Mouse (Mus musculus): Measurements from ENCODE around the gene Msx1.

Gene Msx1

GRCm38 (mm10) chr5:37826706-37827625 is 2.6 kb upstream of the Msx1 start:
- in situ Hi-C loops (cut with MboI, MseI): no loop called here

DNA sequence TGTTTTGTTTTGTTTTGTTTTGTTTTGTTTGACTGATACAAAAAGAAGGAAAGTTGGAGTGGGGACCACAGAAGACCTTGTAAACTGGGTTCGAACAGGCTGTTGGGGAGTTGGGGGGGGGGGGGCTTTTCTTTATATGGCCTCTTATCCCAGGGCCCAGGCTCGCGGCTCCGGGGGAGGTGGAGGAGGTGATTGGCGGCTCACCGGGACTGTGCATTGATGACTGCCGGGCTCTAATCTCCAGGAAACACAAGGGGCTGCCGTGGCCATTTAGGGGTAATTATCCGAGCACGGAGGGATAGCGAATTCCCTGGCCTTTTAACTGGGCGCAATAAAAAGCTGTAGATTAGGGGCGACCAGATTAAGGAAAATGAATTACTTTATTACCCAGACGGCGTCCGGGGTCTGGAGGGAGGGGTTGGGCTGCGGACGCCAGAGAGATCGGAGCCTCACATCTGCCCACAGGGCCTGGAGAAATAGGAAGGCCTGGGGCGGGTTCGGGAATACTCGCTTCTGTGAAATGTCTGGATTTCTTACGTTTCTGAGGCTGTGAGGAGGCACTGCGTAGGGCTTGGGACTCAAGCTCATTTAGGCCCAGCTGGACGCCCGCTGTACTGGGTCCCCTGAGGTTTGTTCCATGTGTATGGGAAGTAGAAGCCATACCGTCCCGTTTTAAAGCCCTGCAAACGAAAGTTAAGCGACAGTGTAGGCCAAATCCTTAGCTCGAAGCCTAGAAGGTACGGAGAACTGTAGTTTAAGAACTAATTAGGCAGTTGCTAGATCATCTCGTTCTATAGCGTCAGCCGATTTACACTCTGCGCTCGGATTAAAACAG is 1.4 kb upstream of the Msx1 start:
- in situ Hi-C loops (cut with MboI, MseI): no loop called here

DNA sequence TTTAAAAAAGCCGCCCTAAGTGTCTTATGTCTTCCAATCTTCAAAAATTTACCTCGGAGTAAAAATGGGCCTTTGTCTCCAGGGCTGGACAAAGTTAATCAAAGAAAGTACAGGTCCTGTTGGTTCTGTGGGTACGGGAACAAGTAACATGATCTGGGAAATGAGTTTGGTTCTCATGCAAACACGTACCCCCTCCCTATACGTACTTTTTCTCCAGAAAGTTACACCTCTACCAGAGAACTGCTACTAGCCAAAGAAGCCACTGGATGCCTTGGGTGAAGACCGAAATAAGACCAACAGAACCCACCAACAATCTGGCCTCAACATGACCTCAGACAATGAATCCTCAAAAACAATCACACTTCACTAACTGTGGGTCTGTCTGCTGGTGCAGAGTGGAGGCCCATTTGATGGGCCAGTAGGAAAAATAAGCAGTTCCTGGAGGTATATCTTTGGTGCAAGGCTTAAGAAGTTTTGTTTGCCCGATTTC is 773 bp upstream of the Msx1 start:
- in situ Hi-C loops (cut with MboI, MseI): no loop called here

DNA sequence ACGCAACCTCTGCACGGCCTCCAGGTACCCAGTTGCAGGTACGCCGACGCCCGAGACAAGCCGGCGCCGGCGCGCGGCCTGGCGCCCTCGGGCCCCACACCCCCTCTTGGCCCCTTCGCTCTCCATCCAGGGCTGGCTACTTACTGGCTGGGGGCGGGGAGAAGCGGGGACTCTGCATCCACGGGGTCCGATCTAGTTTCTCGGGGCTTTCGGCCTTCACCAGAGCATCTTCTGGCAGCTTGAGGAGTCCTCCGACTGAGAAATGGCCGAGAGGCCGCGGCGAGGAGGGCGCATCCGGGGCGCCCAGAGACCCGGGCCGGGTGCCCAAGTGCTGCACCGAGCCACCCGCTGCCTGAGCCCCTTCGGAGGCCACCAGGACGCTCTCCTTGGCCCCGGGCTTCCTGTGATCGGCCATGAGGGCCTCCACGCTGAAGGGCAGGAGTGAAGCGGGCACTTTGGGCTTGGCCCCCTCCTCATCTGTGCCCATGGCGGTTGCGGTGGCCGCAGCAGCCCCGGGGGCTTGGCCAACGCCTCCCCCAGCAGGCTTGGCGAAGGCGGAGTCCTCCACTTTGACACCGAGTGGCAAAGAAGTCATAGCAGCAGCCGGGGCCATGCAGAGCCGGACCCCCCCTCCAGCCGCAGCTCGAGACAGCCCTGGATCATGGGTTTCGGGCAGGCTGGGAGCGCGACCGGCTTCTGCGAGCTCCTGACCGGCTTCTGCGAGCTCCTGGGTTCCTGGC is 492 bp downstream of the Msx1 start:
- in situ Hi-C loops (cut with MboI, MseI): loop anchor here in 1 of 2 experiments (25.0 kb wide), 1 partner anchor 937 kb away; no protein-coding TSS in a partner anchor

- in situ Hi-C loops (cut with MboI, MseI): loop anchor here in 1 of 2 experiments (25.0 kb wide), 1 partner anchor 936 kb away; no protein-coding TSS in a partner anchor
Observed at GRCm38 (mm10) chr5:37822791-37823720, 1.3 kb downstream of the Msx1 start.

GRCm38 (mm10) chr5:37822116-37822707 is 2.2 kb downstream of the Msx1 start:
- in situ Hi-C loops (cut with MboI, MseI): loop anchor here in 1 of 2 experiments (25.0 kb wide), 1 partner anchor 935 kb away; no protein-coding TSS in a partner anchor

GRCm38 (mm10) chr5:37821111-37821601 is 3.2 kb downstream of the Msx1 start:
- in situ Hi-C loops (cut with MboI, MseI): loop anchor here in 1 of 2 experiments (25.0 kb wide), 1 partner anchor 934 kb away; no protein-coding TSS in a partner anchor

- in situ Hi-C loops (cut with MboI, MseI): loop anchor here in 1 of 2 experiments (25.0 kb wide), 1 partner anchor 933 kb away; no protein-coding TSS in a partner anchor
Observed at GRCm38 (mm10) chr5:37820689-37821088, 3.7 kb downstream of the Msx1 start.

DNA sequence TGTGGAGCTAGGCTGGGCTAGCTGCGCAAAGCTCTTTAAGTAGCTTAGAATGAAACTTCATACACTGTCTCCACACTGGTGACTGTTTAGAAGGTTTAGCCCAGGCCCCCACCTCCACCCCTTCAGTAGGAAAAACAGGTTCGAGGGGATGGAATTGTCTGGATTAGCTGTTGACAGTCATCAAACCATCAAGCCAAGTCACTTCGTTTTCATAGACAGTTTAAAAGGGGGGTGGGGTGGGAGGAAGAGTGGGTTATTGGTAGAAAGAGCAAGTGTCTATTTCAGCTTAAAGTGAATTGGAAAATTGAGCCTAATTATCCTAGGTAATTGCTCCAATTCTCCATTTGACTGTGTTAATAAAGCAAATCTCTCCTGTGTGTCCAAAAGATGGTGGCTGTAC is 4.4 kb downstream of the Msx1 start:
- in situ Hi-C loops (cut with MboI, MseI): loop anchor here in 1 of 2 experiments (25.0 kb wide), 1 partner anchor 933 kb away; no protein-coding TSS in a partner anchor

DNA sequence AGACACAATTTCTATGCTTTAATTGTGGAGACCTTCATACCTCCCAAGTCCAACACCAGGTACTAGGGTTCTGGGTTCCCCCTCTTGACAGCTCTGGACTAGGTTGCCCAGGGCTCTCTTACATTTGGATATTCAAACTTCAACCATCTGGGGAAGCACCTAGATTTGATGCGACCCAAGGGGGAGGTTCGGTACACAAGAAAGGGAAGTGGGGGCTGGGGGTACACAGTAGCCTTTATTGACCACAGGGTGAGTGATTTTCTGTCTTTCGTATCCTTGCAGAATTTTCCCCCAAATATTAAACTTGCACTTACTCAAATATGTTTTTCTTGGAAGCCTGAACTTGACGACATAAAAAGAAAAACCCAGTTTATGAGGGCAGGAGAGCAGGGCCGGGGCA is 4.8 kb downstream of the Msx1 start:
- in situ Hi-C loops (cut with MboI, MseI): loop anchor here in 1 of 2 experiments (25.0 kb wide), 1 partner anchor 932 kb away; no protein-coding TSS in a partner anchor

DNA sequence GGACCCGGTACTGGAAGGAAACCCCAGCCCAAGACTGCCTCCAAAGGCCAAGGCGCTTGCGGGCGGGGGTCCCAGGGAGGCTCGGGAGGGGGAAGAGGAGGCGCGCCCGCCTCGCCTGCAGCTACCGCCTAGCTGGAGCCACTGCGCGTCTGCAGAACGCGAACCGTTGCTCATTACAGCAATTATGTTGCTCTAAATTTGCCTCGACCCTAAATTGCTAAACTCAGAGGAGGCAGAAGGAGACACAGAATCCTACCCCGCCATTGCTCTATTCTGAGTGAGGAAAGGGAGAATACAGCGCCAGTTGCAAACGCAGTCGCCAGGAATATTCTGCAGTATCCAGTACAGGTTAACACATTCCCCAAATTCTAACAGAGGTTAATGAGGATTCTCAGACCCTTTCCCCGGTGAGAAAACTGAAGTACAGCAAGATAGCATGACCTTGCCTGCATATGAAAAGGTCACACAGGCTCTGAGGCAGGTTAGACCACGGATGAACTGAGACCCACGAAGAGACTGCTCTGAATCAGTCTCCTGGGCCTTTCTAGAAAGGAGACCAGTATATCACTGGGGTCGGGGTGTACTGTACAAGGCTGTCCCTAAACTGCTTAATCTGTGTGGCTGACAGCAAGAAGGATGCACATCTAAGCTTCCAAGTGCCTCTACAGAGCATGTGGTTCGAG is 5.7 kb downstream of the Msx1 start:
- in situ Hi-C loops (cut with MboI, MseI): loop anchor here in 1 of 2 experiments (25.0 kb wide), 1 partner anchor 931 kb away; no protein-coding TSS in a partner anchor

DNA sequence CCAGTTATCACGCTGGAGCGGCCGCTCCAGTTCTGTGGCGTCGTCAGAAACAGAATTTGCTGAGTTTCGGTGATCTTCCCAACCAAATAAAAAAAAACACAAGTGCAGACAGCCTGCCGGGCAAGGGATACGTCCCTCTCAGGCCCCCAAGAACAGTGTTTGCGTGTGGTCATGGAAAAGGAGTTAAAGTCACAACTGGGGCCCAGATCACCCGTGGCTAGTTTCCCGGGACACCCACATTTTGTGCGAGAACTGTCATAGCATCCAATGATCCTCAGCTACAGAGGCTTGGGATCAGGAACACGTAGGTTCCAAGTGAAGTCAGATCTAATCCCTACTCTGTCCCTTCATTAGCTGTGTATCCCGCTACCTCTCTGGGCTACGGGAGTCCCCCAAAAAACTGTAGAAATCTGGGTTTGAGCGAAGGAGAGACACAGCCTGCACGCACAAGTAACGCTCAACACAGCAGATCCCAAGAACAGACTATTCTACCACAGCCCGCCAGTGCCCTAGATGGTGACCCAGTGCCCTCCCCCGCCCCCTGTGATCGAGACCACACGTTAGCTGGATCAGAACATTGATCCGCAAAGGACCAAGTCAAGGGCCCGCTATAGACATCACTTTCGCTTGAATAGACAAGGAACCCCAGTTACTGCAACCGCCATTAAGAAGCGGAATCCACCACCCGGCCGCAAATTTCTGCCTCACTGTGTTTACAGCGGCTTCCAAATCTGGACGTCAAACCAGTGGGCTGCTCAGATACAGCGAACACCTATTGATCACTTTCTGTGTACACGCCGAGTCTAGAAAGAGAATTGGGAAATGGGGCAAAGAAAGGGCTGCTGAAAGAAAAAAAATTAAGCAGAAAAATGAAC is 6.5 kb downstream of the Msx1 start:
- in situ Hi-C loops (cut with MboI, MseI): loop anchor here in 1 of 2 experiments (25.0 kb wide), 1 partner anchor 931 kb away; no protein-coding TSS in a partner anchor

GRCm38 (mm10) chr5:37816907-37817657 is 7.3 kb downstream of the Msx1 start:
- in situ Hi-C loops (cut with MboI, MseI): loop anchor here in 1 of 2 experiments (25.0 kb wide), 1 partner anchor 930 kb away; no protein-coding TSS in a partner anchor

GRCm38 (mm10) chr5:37815909-37816308 is 8.5 kb downstream of the Msx1 start:
- in situ Hi-C loops (cut with MboI, MseI): loop anchor here in 1 of 2 experiments (25.0 kb wide), 1 partner anchor 929 kb away; no protein-coding TSS in a partner anchor

DNA sequence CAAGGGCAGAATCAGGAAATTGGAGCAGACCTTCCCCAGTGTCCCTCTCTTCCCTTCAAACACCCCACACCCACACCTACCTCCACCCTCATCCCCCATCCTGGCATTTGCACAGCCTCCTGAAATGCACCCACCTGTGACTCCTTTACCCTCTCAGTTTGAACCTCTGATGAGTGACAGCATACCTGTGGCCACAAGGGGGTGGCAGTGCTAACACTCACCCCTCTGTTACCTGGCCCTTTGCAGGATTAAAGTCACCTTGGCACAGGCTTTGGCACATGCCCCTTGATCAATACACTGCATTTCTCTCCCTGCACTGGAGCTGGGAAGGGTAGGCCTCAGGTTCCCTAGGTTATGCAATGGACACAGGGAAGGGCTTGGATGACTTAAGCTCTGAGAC is 10.2 kb downstream of the Msx1 start:
- in situ Hi-C loops (cut with MboI, MseI): loop anchor here in 1 of 2 experiments (25.0 kb wide), 1 partner anchor 927 kb away; no protein-coding TSS in a partner anchor

DNA sequence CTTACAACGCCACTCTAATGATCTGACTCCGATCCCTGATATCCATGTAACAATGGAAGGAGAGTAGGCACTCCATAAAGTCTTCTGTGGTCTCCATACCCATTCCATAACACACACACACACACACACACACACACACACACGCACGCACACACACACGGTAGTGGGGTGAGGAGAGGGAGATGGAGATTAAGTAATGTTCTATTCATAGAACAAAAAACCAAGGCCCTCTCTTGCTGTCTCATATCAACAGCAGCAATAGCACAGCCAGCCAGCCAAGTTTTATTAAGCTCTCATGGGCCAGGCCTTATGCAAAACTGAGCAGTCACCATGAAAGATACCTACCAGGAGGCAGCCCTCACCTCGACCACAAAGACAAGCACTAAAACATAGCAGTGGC is 19.1 kb downstream of the Msx1 start:
- in situ Hi-C loops (cut with MboI, MseI): loop anchor here in 1 of 2 experiments (25.0 kb wide), 1 partner anchor 918 kb away; no protein-coding TSS in a partner anchor
